Mouse (Mus musculus): ENCODE data around the gene Tmem156.

The Tmem156 gene

GRCm38 (mm10) chr5:65097457-65097856 is 5.5 kb upstream of the Tmem156 start:
- in situ Hi-C loops (cut with MseI, MboI), result no loop called here

DNA sequence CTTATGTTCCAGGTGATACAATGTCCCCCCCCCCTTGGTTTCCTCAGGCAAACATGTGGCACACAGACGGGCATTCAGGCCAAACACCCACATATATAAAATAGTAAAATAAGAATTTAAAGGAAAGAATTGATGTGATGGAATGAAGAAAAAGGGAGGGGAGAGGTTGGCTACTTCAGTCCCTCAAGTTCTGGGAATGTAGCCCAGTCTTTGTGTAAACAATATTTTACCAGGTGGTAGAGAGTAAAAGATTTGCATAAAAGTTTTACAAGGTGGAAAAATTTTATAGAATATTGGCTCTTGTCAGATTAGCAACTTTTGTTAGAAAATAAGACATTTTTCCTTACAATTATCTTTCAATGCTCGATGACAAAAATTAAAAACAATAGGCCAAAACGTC is 4.9 kb upstream of the Tmem156 start:
- in situ Hi-C loops (cut with MseI, MboI), result no loop called here

DNA sequence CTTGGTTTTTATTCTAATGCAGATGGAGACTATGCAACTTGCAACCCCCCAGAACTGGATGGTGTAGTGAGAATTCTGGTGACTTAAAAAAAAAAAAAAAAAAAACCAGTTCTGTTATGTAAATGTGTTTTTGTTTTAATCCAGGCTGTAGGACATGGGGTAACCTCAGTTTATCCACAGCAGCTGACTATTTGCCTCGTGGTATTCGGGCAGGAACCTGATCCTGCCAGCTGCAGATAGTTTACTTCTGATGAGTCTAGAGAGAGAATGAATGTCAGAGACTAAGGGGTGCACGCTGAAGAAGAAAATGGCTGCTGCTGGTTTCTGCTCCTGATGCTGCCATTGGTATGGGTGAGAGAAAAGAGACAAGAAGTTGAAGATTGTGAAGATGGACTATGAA is 4.2 kb upstream of the Tmem156 start:
- in situ Hi-C loops (cut with MseI, MboI), result no loop called here

DNA sequence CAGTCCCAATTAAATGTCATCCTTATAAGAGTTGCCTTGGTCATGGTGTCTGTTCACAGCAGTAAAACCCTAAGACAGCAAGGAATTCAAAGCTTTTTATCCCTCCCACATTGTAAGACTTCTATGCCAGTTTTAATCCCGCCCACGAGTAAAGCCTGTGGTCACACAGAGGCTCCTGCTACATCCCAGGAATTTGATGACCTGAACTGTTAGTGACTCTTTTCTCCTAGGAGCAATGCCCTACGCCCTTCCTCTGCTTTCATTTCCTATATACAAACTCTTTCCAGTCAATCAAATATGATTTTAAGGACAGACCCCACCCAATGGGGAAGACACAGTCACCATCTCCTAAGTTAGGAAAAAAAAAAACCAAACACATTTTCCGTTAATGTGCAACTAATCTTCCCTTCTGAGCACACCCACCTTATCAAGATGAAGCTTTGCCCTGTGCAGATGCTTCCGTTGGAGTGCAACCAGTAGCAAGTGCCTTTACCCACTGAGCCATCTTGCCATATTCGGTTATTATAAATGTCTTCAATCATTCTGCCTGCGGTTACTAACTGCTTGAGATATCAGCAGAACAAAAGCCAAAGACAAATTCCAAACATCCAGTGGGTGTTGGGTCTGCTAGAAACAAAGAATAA is 3.1 kb upstream of the Tmem156 start:
- in situ Hi-C loops (cut with MseI, MboI), result no loop called here

GRCm38 (mm10) chr5:65093769-65094168 is 1.8 kb upstream of the Tmem156 start:
- in situ Hi-C loops (cut with MseI, MboI), result no loop called here

GRCm38 (mm10) chr5:65091184-65091858 is 611 bp downstream of the Tmem156 start:
- in situ Hi-C loops (cut with MseI, MboI), result no loop called here

DNA sequence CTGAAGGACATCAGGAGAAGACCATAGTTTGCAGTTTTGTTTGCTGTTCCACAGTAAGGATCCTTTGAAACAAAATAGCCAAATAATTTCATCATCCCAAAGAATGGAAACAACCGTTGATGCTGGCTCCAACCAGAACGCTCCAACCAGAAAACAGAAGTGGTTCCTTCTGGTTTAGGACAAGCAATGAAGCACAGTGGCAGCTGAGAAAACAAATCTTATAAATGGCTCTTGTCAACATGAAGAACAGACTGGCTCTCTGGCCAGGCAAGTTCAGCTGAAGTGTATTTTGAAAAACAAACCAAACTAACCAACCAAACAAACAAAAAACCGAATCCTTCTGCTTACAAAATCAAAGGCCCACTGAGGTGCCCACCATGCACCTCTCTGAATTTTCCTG is 2.2 kb downstream of the Tmem156 start:
- in situ Hi-C loops (cut with MseI, MboI), result no loop called here

GRCm38 (mm10) chr5:65086522-65086921 is 5.4 kb downstream of the Tmem156 start:
- in situ Hi-C loops (cut with MseI, MboI), result no loop called here

DNA sequence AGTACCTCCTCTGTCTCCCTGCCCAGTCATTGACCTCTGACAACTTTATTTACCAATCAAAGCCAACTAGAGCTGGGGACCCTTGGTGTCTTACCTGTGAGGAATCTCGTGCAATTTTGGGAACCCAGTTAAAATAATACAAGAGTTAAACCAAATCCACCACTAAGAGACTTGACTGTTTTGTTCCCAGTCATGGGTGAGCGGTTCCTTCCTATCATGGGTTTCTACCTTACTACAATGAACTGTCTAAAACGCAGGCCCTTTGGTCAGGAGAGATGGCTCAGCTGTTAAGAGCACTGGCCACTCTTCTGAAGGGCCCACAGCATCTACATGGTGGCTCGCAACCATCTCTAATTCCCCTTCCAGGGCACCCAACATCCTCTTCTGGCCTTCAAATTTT is 10.1 kb downstream of the Tmem156 start:
- in situ Hi-C loops (cut with MseI, MboI), result no loop called here

GRCm38 (mm10) chr5:65079881-65080280 is 12.1 kb downstream of the Tmem156 start:
- in situ Hi-C loops (cut with MseI, MboI), result no loop called here

GRCm38 (mm10) chr5:65078081-65078480 is 13.9 kb downstream of the Tmem156 start:
- in situ Hi-C loops (cut with MseI, MboI), result no loop called here

DNA sequence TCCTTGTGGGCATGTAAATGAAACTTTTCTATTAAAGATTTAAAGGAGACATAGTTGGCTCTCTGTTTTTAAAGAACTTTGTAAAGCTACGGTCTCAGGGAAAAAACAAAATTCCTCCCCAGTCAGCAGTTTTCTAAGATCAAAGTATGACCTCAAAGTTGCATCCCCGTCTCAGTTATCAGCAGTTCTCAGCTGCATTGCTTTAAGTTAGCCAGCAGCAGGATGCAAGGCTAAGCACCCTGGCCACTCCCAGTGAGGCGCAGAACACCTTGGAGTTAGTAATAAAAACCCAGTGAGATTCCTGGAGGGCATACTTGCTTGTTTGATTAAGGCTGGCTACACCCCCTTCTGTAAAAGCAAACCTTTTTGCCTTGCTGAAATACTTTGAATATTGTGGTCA is 15.2 kb downstream of the Tmem156 start:
- in situ Hi-C loops (cut with MseI, MboI), result no loop called here

GRCm38 (mm10) chr5:65076087-65076486 is 15.8 kb downstream of the Tmem156 start:
- in situ Hi-C loops (cut with MseI, MboI), result no loop called here

DNA sequence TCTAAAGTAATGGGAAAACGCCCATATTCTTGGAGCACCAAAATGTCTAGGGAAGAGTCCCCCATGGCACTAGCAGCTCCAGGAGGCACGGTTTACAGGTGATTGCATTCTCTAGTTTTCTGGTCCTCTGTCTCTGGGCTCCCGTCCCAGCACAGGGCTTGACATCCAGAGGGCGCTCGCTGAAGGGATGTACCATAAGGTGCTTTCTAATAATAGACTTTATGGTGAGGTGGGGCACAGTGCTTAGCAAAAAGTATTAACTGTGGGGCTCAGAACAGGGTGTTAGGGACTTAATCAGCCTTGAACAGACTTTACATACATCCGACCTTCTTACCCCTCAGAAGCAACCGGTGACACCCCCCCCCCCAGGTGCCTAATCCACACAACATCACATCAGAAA is 17.2 kb downstream of the Tmem156 start:
- in situ Hi-C loops (cut with MseI, MboI), result no loop called here

DNA sequence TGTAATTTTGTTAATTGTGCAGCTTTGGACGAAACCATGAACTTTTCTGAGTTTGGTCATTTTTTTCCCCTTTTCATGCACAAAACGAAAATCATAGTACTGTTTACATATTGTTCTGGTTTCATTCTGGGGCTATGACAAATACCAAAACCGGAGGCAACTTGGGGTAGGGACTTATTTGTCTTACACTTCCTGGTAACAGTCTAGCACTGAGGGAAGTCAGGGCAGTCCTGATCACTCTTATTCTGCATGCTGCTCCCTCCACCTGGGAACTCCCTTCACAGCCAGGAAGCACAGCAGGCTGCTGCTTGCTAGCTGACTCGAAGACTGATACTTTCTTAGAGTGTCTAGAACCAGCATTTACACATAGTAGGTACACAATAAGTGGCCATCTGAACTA is 18.7 kb downstream of the Tmem156 start:
- in situ Hi-C loops (cut with MseI, MboI), result no loop called here

DNA sequence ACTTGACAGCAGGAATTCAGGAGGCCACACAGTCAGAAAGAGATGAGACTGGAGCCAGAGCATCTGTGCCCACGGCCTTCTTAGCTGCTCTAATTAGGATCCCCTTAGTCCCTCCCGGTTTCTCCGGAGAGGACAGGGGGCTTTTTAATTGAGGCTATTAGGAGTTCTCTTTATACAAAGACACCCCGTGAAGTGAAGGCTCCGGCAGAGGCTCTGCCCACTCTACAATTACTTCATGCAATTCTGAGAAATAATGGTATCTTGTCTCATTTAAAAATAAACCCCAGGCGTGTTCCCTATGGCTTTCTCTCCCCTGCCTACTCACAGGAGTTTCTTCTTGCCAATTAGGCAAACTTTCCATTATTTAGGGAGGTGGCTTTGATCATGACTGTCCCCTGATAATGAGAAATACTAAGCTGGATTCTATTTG is 20.2 kb downstream of the Tmem156 start:
- in situ Hi-C loops (cut with MseI, MboI), result no loop called here

- in situ Hi-C loops (cut with MseI, MboI), result no loop called here
Observed at GRCm38 (mm10) chr5:65069872-65070271, 22.1 kb downstream of the Tmem156 start.

GRCm38 (mm10) chr5:65068166-65068565 is 23.8 kb downstream of the Tmem156 start:
- in situ Hi-C loops (cut with MseI, MboI), result no loop called here

- in situ Hi-C loops (cut with MseI, MboI), result no loop called here
Observed at GRCm38 (mm10) chr5:65063266-65063665, 28.7 kb downstream of the Tmem156 start.

DNA sequence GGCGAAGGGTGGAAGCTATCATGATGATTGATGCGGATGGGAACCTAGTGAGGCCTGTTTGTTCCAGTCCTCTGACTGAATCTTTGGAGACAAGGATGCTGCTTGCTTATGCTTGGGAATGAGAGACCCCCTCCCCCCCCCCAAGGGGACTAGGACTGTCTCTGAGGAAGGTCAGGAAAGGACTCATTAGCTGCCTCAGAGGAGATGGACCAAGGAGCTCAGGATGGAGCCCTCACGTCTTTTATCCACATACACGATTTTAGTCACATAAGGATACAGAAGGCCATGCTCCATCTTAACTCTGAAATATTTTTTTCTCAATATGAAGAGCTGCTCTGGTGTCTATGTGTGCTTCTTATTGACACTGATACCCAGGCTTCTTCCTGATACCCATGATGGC is 29.7 kb downstream of the Tmem156 start:
- in situ Hi-C loops (cut with MseI, MboI), result no loop called here

GRCm38 (mm10) chr5:65059806-65060205 is 32.1 kb downstream of the Tmem156 start:
- in situ Hi-C loops (cut with MseI, MboI), result no loop called here

DNA sequence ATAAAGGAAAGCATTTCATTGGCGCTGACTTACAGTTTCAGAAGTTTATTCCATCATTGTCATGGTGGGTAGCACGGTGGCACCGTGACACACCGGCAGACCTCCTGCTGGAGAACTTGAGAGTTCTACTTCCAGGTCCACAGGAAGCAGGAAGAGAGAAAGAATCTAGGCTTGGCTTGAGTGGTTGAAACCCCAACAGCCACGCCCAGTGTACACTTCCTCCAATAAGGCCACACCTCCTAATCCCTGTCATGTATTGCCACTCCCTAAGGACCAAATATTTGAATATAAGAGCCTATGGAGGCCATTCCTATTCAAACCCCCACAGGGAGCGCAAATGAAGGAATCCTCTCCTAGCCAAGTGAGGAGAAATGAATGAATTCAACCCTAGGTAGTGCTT is 34.3 kb downstream of the Tmem156 start:
- in situ Hi-C loops (cut with MseI, MboI), result no loop called here

GRCm38 (mm10) chr5:65051513-65051912 is 40.4 kb downstream of the Tmem156 start:
- in situ Hi-C loops (cut with MseI, MboI), result no loop called here

- in situ Hi-C loops (cut with MseI, MboI), result no loop called here
Observed at GRCm38 (mm10) chr5:65049880-65050279, 42.1 kb downstream of the Tmem156 start.
